Mouse (Mus musculus) 3T3-L1 (cell line): Measurements from ENCODE around the gene Clnk.

Source experiments
- DNase-seq: peaks from one replicate; pipeline ENCODE4 v3.0.0-alpha.2; 2015; ENCODE audit warnings: low read depth, low spot score

Gene Clnk

DNA sequence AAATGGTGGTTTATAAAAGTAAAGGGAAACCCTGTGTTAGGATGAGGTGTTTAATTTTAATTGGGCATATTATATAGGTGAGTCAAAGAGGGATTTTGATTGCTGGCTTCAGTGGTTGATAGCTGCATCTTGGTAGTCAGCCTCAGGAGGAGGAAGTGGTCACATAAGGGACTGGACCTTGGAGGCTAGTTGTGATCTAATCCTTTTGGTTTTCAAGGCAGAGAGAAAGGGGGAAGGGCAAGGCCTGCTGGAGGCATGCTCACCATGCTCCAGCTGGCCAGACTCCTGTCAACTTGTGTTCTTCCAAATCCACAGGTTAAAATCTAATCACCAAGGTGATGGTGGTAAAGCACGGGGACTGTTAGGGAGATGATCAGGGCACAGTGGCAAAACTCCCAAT is 19.0 kb downstream of the Clnk start:
- DNase-seq: peak; percentile 25

DNA sequence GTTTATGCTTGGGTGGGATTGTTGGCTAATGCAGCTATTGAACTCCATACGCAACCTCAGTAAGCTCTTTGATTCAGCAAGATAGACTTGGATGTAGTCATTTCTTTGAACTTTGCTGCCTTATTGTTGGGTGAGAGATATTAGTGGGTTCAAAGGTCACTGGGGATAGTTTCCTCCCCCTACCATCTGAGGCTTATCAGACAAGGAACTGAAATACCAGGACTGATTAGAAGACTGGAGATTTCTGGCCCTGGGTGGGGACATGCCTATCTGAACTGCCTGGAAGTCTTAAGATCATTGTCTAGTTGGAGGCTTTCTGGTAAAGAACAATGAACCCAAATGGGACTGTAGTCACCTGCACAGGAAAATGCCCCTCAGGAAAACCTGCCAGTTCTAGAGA is 26.4 kb downstream of the Clnk start:
- no peak for DNase-seq

DNA sequence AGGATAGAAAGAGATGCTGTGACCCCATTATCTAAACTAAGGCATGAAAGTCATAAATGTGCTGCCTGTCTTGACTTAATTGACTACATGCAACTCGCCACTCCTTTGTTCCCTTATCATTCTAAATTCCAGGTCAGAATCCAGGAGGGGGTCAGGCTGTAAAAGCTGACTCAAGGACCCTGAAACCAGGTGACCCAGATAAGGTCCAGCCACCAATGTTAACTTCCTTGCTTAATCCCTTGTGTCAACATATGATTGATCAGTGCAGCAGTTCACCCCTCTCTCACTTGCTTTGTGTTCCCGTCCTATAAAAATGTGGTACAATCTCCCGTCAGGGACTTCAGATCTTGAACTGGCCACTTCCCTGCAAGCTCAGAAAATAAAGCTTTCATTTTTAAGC is 31.1 kb downstream of the Clnk start:
- DNase-seq: no peak

DNA sequence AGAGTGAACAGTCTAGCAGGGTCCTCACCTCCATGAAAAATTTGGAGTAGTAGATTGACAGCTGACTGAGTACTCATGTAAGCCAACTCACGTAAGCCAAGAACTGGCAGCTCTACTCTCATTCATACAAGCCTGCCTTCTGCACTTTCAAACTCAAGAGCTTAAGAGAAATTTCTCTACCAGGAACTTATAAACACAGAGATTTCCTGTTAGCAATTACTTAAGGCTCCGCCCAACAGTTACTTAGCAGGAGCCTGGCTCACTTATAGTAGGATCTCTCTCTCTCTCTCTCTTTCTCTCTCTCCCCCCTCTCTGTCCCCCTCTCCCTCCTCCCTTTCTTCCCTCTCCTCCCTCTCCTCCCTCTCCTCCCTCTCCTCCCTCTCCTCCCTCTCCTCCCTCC is 32.3 kb downstream of the Clnk start:
- no peak for DNase-seq

DNA sequence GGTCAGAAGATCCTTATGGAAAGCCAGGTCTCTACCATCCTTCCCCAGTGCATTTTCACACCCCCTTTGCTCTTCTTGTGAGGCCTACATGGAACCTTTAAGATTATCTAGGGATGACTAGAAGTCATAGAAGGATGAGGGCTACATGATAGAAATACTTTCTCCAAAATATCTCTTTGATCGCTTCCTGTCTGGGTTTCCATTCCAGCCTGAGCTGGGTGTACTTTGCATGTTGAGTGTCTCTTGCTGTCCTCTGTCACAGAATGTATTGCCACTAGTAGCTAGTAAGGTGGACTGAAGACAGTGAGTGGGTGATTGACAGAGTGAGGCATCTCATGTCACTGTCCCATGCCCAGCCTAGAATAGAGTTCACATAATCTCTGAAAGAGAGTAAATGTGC is 36.6 kb downstream of the Clnk start:
- DNase-seq: no peak

DNA sequence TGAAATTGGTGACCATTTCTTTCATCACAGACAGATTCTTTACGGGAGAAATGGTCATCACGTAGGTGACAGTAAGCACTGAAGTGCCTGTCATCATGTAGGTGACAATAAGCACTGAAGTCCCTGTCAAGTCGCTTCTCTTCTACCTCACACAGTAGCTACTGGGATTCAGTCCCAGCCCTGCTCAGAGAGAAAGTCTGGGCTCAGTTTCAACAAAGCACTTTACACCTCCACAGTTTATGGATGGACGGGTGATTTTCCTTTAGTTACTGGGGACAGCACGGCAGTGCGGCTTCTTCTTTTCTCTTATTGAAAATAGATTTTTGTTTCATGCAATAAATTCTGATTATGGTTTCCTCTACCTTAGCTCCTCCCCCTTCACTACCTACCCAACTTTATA is 49.3 kb downstream of the Clnk start:
- DNase-seq: no peak

DNA sequence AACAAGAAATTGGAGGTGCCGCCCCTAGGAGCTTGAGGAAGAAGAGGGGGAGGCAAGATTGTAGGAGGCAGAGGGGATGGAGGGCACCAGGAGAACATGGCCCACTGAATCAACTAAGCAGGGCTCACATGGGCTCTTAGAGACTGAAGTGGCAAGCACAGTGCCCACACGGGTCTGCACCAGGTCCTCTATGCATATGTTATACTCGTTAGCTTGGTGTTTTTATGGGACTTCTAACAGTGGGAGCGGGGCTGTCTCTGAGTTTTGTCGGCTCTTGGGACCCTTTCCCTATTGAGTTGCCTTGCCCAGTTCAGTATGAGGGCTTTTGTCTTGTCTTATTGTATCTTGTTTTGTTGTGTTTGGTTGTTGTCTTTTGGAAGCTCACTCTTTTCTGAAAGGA is 50.0 kb downstream of the Clnk start:
- DNase-seq: no peak

DNA sequence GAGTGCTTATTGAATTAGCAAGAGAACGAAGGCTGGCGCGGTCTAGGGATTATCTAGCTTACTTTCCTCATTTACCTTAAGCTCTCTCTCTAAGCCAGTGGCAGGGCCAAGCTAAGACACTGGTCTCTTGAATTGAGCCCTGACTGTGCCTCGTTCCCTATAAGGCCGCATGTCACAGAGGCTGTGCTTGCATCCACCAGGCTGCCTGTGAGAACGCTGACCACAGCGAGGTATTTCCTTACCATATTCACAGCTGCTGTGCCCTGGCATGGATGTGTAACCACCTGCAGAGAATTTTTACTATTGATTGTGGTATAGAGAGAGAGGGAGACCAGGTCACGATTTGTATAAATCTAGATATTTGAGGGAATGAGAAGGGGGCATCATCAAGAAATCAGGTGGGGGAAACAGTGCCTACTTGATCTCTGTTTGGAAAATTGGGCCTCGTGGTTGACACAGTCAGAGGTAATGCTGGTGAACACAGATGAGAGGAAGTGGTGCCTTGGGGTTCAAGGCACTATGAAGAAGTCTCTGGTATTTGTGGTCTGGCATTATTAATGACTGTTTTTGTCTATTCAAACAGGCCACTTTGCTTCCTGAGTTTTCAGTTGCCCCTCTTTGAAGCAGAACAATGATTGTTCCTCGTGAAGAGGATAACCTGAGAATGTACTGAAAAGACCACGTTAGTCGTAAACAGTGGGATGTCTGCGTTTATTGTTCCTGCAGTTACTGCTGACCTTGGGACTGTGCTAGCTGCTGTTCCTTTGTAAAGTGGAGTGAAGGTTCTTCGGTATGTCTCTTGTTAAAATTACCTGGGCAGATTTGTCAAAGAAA is 52.3 kb downstream of the Clnk start:
- no peak for DNase-seq

DNA sequence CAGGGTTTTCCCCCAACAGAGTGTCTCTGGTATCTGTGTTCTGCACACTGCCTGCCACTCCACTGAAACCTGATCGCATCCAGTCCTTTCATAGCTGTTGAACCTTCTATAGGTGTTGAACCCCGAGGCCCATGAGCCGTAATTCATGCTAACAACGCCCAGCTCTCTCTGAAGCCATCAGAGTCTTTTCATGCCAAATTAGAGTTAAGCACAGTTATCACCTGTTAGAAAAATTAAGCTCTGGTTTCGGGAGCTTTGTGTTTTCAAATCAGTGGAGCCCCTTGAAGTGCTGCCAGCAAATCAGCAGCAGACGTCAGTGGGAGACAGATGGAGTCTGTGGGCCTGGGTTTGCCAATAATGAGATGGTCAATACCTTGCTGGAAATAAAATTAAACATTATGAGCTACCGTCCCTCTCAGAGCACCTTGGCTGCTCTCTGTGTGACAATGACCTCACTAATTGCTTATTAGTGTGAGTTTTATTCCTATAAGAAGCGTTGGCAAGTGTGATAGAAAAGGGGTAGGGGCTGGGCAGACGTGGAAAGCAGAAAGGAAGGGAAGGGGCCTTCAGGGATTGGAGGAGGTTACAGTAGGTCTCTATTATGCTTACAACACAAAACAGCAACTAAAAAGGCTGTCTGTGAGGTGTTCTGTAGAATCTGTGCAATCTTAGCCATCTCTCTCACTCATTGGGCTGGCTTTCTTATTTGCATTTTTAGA is 63.1 kb downstream of the Clnk start:
- DNase-seq: no peak

DNA sequence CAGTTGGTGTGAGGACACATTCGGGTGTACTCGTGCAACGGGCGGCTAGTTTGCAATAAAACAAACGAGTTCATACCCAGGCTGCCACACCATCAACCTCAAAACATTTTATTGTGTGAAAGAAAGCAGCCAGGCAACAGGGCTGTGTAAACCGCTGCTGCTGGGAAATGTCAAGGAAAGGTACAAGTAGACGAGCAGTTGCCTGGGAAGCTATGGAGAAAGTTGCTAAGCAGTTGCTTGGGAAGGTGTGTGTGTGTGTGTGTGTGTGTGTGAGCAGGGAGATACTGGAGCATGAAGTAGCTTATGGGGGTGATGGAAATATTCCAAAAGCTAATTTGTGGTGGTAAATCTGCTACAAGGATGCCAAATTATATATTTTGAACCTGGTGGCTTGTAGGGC is 63.7 kb downstream of the Clnk start:
- no peak for DNase-seq

DNA sequence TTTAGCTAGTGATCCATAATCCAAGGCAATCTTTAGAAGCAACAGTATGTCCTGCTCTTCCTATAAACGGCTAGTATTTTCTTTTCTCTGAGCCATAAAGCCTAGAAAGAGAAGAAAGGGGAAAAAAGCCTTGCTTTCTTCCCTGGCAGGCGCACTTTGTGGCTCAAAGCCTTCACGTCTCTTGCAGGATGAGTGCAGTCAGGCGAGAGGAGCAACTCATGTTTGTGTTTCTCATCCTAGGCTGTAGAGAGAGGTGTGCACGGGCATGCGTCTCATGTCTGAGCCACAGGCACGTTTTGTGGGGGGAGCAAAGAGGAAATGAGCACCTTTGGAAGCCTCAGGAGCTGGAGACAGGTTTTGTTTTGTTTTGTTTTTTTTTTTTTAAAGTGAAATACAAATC is 64.2 kb downstream of the Clnk start:
- DNase-seq: no peak

DNA sequence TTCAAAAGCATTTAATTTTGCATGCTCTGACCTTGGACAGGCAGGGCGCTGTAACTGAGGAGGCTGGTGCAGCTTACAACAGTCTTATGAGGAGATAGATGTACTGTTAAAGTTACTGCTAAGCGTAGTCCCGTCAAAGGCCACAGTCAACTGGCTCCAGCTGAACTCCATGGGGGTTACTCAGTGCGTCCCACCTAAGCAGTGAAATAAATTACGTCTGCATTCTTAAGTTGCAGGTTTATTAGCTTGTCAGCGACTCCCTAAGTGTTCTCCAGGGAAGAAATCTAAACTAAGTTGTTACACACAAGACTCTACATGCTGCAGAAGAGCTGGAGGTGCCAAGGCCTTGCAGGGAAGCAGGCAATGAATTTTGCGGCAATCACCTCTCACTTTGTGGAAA is 77.7 kb downstream of the Clnk start:
- no peak for DNase-seq

DNA sequence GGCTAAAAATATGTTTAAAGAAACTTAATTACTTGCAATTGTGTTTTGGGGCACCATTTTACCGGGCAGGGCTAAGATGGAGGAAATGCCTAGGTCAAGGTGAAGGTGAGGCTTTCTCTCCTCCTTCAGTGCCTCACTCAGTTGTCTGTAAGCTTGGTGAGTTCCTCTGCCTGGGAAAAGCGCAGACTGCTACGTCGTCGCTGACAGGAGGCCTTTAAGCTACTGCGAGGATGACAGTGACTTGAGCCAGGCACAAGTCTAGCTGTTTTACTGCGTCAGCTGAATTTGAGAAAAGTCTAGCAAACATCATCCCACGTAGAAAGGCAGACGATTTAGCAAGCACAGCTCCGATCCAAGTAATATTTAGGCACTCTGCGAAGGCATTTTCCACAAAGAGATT is 81.5 kb downstream of the Clnk start:
- DNase-seq: no peak

DNA sequence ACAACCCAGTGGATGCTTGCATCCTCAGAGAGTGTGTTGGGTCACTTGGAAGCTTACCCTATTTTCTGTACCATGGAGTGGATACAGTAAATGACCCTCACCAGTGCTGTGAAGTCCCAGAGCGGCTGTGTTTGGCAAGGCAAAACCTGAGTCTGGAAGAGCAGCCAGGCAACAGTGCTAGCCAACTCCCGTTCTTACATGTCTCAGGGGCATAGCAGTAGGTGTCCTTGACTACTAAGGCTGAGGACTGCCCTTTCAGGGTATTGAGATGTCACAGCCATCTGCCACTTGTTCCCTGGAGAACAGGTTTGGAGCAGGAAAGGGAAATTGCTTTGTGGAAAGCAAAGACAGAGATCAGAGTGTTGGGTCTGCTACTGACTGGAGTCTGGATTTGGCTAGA is 85.5 kb downstream of the Clnk start:
- no peak for DNase-seq

DNA sequence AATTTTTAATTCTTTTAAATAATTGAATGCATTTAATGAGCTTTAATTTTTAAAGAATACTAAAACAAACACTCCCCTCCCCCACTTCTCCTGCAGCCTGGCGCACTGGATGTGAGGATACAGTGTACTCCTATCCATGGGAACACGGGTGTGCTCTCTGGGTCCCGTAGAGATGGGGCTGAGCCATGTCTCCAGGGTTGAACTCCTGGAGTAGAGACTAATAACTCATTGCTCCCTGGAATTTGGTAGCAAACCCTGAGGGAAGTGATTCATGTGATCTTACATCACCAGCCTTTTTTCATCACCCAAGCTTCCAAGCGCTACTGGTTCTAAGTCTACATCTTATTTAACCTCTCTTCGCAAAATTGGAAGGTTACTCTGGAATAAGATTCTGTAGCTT is 87.8 kb downstream of the Clnk start:
- no peak for DNase-seq

DNA sequence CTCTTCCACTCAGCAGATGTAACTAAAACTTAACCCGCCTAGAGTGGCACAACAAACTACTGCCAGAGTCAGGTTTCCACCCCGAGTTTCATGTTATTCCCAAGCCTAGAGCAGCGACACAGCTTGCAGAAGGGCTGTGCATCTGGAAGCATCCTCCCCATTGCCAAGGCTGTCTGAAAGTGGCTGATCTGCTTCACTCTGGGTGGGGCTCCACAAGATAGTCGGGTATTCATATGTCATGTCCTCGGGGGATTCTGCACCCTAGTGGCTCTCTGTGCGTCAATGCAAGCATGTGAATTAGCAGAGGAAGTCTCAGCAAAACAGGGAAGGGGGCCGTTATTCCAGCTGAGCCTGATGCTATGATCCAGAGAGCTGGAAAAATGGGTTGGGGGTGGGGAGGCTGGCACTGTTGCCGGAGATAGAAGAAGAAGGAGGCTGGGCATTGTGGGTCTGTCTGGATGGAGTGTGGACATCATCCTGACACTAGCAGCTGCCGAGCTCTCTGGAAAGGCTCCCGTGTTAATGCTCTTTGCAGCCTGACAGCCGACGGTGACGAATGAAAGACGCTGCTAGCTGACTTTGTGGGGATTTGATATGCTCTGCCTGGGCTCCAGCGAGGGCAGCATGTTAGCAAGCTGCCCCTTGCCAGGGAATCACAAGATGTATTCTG is 88.6 kb downstream of the Clnk start:
- no peak for DNase-seq

DNA sequence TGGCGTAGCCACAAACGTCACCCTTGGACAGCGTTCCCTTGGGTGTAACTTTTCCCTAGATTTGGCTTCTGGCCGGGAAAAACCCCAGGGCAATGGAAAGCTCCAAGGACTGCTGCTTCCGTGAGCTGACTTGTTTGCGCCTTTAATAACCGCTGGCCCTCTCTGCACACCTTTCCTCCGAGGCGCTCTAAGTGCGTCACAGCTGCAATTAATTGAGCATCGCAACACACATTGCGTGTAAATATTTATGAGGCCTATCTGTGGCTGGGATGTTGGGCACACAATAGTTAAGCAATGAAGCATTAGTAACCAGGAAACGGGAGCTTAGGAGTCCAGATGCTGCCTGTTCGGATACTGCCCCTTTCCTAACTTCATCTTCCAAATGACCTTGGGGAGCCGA is 90.5 kb downstream of the Clnk start:
- no peak for DNase-seq

DNA sequence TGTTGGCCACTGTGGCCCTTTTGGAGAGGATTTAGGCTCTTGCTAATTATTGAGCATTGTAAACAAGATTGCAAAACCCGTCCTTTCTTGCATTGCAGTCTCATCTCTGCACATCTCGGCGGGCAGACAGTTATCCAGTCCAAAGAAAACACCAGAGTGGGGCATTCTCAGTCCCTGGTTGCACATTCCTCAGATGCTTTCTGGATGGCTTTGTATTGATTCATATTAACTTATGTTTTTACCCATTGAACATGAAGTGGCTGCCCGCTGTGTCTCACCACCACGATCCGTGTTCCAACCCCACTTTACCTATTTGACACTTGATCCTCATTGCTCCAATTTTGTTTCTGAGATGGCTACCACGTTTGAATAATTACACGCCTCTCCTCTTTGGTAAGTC is 90.9 kb downstream of the Clnk start:
- DNase-seq: no peak

DNA sequence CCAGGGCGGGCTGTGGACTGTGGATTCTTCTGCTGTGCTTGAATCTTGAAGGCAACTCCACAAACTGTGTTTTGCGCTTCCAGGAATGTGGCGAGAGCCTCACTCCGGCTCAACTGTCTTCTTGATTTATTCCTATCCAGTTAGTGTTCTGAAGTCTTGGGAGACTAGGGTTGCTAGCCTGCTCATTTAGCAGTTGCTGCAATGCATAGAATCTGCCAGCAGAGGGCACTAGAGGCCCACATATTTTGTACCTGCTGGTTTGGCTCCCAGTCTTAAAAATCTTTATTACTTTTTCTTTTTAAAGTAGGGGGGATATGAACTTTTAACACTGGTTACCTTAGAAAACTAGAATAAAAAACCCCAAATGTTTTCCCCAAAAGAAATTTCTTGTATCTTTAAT is 94.8 kb downstream of the Clnk start:
- peak; percentile 82 for DNase-seq

DNA sequence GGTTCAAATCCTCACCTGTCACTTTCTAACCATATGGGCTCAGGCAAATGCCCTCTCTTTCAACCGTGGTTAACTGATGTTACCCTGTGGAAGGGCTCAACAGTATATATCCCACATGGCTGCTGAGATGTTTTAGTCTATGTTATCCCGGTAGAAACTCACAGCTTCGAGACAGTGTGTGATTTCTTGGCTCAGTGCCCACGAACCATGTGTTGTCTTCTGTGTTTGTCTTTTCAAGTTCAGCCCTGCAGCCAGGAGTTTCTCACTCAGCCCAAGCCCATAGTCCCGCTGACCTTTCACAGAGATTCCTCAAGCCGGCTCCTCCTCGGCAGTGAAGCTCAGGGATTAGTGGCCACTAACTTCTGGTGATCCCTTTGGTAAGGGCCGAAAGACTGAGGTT is 96.0 kb downstream of the Clnk start:
- no peak for DNase-seq

DNA sequence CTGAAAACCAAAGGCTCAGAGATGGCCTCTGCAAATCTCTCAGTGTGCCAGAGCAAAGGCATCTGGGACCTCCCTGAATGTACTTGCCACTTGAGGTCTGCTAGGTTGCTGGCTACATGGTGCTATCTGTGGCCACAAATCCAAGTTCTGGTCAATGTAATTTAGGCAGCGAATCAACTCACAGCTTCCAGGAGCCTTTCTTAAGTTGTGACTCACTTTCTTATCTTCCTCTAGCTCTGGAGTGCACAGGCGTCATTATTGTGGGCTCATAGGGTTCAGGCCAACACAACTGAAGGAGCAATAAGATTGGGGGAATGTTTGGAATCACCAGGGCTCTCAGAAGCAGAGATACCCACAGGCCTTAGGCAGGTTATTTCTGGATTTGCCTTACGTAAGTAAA is 96.6 kb downstream of the Clnk start:
- no peak for DNase-seq

DNA sequence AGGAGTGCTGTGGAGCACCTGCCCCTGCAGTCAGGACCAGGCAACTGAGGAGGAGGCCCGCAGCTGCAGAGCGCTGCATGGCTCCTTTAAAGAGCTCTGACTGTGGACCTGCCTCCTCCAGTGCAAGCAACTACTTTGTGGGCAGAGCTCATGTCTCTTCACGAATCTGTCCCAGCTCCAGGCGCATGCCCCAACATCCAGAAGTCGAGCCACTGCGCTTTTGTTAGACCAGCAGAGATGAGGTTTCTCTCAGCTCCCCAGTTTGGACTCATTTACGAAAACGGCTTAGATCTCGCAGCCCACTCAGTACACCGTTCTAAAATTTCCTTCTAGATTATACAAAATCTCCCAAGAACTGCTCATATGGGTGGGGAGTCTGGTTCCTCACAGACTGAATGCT is 101.1 kb downstream of the Clnk start:
- no peak for DNase-seq

DNA sequence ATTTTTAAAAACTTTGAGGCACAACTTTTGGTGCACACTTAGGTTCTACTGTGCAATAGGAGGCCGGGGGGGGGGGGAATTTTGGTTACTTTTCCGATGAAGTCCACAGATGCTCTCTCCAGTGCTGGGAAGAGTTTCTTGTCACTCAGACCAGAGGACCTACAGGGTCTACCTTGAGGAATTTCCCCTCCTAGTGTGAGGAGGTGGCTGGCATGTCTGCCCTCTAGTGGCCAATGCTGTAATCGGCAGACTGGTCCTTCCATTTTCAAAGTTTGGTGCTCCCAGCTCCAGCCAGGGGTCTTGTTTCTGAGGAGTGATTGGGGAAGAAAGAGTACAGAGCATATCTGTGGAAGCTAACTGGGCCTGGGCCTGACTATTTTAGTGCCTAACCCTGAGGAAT is 121.7 kb downstream of the Clnk start:
- DNase-seq: peak; percentile 57
